ENCODE assay signal across 14 mouse cellular contexts in genomic region chr15:96722228-96722627, GRCm38 (mm10).
"Had no signal": no experiment of that assay in that cellular context is flagged by ENCODE, and none has a peak within 500 bp of the region (broad histone marks: within the 10 kb centered on the region; RNA-seq: fewer than 3 reads in every experiment).

No protein-coding gene starts in this region.

- H3K36me3 ChIP-seq: kidney, embryonic 15.5 days; limb, embryonic 10.5 days; liver, embryonic 15.5 days; midbrain, embryonic 12.5 days had no signal

- H3K4me3 ChIP-seq: kidney, embryonic 15.5 days; limb, embryonic 10.5 days; liver, embryonic 15.5 days; midbrain, embryonic 12.5 days had no signal

- H3K9me3 ChIP-seq: kidney, embryonic 15.5 days; limb, embryonic 10.5 days; liver, embryonic 15.5 days; midbrain, embryonic 12.5 days had no signal

- DNase-seq: kidney, adult 2 months; kidney, postnatal 14 days; lung, adult 2 months; lung, postnatal 36 days; right cerebral cortex, adult 18-20 months; thymus, adult 18-20 months; thymus, postnatal 14 days had no signal

- ATAC-seq: lung, postnatal 0 days; midbrain, embryonic 16.5 days had no signal

- H3K4me1 ChIP-seq: liver, embryonic 15.5 days; midbrain, embryonic 12.5 days had no signal

- H3K27ac ChIP-seq: kidney, embryonic 15.5 days; limb, embryonic 10.5 days; liver, embryonic 15.5 days; midbrain, embryonic 12.5 days had no signal

- H3K9ac ChIP-seq: kidney, embryonic 15.5 days; liver, embryonic 15.5 days; midbrain, embryonic 12.5 days had no signal

- H3K4me2 ChIP-seq: kidney, embryonic 15.5 days; liver, embryonic 11.5 days; liver, embryonic 15.5 days; midbrain, embryonic 12.5 days had no signal

- H3K27me3 ChIP-seq: kidney, embryonic 15.5 days; liver, embryonic 15.5 days; midbrain, embryonic 12.5 days had no signal
